Mouse (Mus musculus) adrenal gland, adult 8-10 months (tissue): ENCODE data around the gene Smtnl1. TPM values are rescaled to one million over a fixed set of nuclear protein-coding genes. Genes with fewer than 3 reads are reported as not detected.
A peak's percentile ranks its signal among the peaks of the same experiment; 100 is the strongest.
"Not testable (repeated sequence)": the region's sequence is repeated elsewhere in the genome, so short reads cannot be mapped to it uniquely, and the experiment has no call there.

ENCODE experiments used
- DNase-seq: peaks from one replicate; pipeline ENCODE4 v3.0.0; 2022
- total RNA-seq, 4 experiments: library from RNA; stranded (reverse); gene quantifications; 2 replicates each; pipeline ENCODE4 v1.2.4; 2022

The Smtnl1 gene
- total RNA-seq, 4 experiments from 2014 or later = not detected

DNA sequence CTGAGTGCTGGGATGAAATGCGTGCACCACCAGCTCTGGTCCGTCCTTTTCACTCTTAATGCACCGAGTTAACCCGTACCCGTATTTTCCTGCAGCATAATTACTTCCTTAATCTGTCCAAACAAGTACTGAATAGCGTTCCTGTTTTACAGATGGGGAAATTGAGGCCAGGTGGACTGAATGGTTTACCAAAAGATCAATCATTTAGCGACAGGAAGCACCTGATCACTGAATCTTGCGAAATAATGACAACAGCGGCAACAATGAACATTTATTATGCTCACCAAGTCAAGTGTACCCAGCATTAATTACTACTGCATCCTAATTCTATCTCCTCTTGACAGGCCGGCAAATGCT lies 16.1 kb upstream of the Smtnl1 start, which contains the start of gene Slc43a1:
TSS of gene Slc43a1 (plus strand) at position 258 of the 357 bp plus-strand sequence.
- DNase-seq = no peak

DNA sequence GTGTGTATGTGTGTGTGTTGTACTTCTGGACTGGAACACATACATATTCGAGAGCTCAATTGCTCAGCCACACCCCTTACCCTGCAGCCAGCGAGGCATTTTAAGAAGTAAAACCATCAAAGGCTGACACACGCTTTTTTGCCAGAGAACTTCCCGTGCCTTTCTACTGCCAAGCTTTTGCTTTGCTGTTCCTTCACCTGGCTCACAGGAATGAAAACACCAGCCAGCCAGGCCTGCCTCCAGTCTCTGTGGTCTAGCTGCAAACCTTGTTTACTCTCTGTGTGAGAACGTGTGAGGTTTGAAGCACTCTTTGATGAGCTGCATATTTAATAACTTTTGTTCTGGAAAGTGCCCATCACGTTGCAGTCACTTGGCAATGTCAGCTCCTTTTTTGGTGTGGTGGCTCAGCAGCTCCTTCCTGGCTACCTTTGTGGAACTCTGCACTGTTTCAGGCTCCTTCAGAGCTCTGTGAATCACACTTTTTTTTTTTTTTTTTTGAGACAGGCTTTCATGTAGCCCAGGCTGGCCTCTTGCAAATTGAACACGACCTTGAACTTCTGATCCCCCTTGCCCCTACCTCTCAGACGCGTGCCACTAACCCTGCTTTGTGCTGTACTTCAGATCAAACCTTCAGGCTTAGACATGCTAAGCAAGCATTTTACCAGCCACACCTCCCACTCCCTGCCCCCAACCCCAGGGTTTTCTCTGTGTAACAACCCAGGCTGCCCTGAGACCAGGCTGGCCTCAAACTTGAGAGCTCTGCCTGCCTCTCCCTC lies 15.6 kb upstream of the Smtnl1 start:
- no peak for DNase-seq

DNA sequence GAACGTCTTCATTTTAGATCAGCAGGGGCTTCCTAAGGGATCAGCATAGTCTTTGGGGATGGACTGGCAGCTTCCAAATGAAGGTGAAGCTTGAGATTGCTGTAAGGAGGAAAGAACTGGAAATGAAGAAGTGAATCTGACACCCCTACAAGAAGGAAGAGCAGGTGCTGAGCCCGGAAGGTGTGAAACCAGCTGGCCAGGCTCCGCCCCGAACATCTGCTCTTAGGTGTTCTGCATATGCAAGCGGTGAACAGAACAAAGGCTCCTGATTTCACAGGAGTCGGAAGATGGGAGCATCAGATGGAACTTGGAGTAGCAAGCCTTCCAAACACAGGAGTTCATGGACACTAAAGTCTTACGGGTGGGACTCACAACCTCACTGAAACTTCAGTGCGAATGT lies 14.7 kb upstream of the Smtnl1 start:
- DNase-seq = no peak

DNA sequence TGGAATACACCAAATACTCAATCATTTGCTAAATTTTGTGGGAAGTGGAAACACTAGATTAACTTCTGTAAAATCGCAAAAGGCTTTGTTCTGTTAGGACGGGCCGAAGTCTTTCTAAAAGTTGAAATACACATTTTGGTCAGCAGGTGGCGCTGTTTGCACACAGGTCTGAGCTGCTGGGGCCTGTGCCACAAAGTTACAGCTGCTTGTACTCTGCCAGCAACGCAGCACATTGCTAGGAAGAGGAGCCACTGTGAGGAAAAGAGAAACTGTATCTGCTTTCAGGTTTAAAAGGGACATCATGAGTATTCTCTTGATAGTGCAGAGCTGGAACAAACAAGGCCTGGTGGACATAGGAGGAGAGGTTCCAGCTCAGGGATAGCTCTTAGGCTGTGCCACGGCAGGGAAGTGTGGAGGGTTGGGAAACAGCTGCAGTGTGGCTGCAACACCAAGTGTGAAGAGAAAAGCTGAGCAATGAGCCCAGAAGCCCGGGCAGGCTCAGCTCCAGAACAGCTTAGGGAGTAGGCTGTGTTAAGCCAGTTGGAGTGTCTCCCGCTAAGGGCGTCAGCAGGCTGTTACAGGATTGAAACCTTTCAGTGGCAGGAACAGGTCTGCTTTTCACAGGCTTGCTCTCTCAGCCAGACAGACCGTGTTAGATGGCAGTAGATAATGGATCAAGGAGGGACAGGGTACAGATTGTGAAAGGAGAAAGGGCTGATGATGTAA lies 9.4 kb upstream of the Smtnl1 start:
- peak; percentile 72 for DNase-seq

DNA sequence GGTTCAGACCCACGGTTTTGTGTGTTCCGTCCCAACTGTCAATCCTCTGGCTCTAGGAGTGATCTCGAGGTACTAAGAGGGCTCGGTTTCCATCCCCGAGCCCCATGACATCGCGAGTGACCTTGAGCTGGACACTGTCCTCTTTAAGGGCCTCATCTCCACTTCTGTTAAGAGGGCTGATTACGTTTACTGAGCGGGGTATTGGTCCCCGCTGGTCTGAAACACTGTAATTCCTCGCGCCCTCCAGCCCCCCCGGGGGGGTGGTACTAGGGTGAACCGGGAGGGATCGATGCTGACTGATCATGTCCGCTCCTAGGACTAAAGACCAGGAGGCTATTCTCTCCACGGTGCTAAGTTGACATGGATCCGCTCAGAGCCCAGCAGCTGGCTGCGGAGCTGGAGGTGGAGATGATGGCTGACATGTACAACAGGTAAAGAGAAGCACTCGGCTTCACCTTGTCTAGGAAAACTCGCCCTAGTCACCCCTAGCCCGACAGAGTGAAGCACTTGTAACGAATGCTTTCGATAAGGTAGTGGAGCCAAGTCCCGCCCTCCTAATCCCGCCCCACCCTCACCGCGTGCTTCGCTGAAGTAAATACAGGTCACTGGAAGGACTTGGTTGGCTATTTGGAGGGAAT lies 5.0 kb upstream of the Smtnl1 start:
- no peak for DNase-seq

DNA sequence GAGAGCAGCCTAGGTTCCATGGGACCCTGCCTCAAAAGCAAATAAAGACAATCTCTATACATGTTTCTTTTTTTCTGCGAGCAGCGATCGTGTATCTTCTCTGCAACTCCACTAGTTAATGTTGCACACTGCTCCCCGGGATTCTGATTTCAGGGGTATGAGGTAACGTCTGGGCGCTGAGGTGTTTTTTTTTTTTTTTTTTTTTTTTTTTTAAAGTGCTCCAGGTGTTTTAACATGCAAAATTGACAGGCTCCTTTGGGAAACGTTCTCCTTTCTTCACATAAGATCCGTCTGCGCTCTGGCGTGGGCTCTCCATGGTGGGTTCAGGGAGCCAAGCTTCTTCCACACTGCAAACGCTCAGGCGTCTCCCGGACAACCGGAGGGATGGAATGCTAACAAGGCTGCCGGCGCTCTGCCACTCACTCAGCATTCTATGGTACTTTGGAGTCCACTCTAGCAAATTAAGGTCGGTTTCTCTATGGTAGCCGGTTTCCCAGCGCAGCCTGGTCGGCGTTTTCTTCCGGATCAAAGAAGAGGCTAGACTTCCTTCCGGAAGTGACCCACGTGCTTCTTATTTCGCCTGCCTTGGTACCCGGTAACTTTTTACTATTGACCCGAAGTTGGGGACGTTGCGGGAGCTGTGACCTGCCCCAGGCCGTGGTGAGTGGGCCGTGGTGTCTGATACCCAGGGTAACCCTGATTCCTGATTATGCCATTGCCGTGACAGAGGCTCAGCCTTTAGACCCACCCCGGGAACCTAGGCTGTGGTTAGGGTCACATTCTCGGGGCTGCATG lies 4.2 kb upstream of the Smtnl1 start, which contains the start of gene Timm10:
TSS of gene Timm10 (plus strand) at position 510 of the 795 bp plus-strand sequence.
- DNase-seq = peak; percentile 90

DNA sequence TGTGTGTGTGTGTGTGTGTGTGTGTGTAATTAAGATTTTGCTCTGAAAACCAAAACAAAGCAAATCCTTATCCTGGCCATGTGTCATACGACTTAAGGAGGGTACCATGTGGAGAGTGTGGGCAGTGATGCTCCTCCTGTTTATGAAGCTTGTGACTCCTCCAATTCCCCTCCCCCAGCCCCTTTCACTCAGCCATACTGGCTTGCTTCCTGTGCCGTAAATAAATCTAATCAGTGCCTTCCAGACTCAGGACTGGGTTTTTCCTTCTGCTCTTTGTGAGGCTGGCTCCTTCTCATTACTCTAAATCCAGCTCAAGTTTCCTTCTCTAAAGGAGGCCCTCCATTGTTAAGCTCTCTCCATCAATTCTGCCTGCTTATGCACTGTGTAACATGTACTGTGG lies 785 bp upstream of the Smtnl1 start:
- DNase-seq = no peak

DNA sequence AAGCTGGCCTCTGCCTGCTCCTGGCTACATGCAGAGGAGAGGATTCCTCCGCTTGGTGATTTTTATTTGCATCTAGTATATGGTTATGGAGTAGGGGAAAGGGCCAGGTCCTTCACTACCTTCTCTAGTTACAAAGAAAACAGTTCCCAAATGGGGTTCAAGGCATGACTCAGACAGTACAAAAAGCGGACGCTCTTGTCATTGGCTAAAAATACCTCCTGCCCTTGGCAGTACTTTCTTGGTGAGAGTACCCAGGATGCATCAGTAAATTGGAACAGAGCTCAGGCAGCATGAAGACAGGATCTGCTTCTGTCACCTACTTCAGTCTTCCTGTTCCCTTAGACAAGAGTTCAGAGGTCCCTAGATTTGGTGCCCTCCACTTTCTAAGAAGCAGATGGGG lies 2.6 kb downstream of the Smtnl1 start:
- no peak for DNase-seq

DNA sequence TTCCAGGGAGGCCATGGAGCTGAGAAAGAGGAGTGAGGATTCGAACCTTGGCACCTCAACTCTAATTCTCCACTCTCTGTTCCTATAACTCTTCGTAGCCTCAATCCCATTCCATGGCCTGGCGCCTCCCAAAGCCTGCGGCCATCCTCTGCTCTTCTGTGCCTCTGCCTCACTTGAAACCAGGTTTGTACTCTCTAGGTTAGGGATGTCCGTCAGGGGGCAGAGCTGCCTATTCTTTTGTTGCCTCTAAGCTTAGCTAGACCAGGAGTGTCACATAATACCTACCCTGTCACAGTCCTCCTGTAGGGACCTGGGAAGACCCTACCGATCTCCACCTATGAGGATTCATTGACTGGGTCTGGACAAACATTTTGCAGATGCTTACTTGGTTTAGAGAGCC lies 9.8 kb downstream of the Smtnl1 start:
- no peak for DNase-seq

DNA sequence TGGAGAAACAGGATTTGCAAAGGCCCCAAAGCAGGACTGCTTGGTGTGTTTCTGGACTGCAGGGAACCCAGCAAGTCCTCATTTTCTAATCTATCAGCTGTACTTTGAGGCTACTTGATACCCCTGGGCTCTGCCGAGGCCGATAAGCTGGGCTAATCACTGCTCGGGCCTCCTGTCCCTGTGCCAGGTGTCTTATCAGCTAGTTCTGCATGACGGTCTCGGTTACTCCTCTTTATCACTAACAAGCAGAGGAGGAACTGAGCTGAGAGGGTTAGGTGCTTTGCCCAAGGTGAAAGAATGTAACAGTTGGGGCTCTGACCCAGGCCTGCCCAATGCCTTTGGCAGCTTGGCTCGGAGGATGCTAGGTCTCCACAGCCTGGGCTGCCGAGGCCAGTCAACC lies 10.6 kb downstream of the Smtnl1 start:
- no peak for DNase-seq

DNA sequence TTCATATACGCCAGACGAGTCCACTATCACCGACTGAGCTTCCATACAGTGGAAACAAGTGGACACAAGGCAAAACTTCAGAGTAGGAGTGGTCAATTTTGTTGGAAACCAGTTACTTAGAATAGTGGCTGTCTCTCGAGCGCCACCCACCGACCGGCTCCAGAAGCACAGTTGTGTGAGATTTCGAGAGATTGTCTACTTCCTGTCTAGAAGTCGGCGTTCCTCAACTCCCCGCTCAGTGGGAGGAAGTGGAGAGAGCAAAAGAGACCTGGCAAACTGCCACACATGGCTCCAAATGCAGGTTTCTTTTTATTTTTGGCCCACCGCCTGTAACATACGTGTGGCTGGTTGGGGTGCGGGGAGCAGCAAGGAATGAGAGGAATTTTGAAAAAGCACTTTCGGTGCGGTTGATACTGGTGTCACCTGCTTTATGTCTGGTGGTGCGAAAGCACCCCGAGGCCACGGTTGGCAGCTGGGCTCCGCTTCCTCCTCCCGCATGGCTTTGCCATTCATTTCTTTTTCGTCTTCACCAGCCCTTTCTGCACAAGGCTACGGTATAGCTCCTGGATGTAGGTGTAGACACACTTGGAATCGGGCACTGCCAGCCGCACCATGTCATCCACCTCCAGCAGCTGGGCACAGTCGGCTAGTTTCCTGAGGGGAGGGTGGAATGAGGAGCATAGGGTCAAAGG lies 11.4 kb downstream of the Smtnl1 start:
- DNase-seq = peak; percentile 76

DNA sequence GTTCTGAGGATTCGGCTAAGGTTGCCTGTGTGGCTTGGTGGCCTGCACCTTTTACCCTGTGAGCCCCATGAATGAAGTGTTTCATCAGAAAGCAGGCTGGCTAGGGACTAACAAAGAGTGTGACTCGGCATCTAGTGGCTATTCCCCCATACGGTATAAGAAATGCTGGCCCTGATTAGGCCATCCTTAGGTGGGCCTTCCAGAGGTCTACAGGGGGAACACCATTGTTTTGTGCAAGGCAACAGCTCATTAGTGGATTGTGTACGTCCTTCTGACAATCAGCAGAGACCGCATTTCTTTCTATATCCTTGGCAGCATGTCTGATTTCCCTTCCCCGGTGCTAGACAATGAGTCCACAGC lies 11.9 kb downstream of the Smtnl1 start:
- no peak for DNase-seq

DNA sequence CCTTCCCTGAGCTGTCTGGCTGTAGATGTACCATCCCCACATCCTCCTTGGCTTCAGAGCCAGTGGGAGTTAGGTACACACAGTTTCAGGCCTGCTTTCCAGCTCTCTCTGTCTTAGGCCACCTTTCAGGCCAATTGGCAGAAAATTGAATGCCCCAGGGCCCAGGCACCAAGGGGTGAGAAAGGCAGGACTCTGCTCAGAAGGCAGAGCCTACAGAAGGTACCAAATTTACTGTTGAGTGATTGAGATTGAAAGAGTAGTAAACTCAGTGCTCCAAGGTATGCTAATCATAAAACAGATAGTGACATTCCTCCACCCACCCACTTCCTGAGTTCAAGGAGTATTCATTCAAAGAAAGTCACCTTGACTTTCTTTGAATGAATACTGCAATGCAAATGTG lies 13.1 kb downstream of the Smtnl1 start:
- no peak for DNase-seq

DNA sequence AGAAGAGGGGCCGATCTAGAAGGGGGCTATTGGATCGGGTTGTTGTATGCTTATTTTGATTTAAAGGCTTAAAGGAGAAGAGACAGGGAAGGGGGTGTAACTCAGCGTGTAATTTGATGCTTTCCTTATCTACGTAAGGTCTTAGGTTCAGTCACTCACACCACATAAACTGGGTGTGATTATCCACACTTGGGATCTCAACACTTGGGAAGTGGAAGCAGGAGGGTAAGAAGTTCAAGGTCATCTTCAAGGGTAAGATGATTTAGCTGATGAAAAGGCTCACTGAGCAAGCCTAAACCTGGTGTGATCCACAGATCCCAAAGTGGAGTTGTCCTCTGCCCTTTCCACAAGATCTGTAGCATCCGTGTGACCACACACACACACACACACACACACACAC lies 15.9 kb downstream of the Smtnl1 start:
- DNase-seq = no peak

DNA sequence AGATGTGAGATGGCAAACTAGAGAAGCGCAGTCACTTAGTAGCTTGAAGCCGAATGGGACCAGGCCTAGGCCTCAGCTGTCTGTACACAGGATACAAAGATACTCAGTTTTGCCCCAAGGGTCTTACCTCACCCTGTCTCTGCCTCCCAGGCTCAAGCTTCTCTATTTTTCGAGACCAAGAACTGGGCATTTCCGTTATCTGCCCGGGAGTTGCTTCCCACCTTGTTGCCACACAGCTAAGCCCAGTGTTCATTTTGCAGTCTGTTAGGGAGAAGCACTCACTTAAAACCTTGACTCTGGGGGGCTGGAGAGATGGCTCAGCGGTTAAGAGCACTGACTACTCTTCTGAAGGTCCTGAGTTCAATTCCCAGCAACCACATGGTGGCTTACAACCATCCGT lies 18.5 kb downstream of the Smtnl1 start:
- DNase-seq = no peak

DNA sequence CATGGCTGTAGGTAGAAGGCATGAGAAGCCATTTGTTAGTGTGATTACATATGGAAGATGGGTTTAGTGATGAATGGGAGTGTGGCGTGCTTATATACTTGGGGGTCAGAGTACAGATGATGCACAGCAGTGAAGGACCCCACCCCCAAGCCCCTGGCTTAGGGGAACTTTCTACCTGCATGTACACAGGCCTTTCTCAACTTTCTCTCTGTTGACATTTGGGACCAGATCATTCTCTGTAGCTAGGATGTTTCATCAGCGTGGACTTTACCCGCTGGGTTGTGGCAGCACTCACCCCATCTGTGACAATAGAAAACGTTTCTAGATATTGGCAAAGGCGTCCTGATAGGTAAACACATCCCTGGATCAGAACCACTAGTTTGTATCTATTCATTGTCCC lies 21.2 kb downstream of the Smtnl1 start:
- DNase-seq = not testable (repeated sequence)

DNA sequence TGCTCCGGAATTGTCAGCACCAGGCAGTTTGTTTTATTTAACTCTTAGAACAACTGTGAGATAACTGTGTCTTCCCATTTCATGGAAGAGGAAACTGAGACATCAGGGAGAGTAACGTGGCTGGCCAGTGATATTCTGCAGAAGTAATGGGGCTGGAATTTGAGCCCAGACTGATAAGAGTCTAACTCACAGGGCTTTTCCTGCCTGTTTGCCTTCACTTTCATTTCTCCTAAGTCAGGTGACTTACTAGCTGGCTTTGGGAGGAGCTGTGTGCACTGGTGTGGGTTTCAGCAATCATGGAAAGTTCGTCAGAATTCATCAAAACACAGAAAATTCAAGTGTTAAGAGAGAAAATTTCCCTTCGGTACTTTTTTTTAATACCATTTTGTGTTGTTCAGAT lies 22.1 kb downstream of the Smtnl1 start:
- no peak for DNase-seq

DNA sequence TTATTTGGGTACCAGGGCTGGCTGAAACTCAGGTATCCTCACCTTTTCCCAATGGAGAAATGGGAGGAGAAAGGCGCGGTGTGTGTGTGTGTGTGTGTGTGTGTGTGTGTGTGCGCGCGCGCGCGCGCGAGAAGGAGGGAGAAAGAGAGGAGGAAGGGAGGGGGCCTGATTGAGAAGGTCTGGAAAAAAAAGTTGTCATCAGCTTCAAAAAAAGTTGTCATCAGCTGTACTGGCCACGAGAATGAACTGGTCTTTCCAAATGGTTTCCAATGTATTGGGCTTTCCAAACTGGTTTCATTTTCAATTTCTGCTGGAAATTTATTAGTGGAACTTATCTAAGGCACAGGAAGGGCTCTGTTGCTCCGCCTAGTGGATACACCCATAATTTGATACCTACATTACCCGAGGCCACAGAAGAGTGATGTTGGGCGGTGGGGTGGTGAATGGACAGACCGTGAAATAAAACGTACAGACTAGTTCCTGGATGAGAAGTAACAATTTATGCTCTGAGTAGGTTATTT lies 23.4 kb downstream of the Smtnl1 start:
- DNase-seq = peak; percentile 57

DNA sequence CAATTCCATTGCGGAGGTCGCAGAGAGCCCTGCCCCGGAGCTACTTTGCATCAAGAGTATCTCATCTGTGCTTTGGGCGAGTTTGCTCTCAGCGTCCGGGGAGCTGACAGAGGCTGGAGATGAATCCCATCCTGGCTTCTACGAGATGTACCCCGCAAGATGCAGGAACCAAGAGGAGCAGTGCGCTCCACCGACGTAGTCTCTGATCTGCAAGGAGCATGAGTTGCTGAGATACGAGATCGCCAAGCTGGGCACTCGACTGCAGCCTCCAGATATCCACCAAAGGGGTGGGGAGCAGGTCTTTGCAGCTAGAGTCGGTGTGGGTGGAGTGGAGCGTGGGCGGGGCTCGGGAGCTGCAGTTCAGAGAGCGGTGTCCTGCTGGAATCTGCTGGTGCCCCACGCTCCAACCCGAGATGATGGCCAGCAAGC lies 23.9 kb downstream of the Smtnl1 start, which contains the start of gene Ube2l6:
TSS of gene Ube2l6 (plus strand) at position 336 of the 429 bp plus-strand sequence.
- peak; percentile 63 for DNase-seq

DNA sequence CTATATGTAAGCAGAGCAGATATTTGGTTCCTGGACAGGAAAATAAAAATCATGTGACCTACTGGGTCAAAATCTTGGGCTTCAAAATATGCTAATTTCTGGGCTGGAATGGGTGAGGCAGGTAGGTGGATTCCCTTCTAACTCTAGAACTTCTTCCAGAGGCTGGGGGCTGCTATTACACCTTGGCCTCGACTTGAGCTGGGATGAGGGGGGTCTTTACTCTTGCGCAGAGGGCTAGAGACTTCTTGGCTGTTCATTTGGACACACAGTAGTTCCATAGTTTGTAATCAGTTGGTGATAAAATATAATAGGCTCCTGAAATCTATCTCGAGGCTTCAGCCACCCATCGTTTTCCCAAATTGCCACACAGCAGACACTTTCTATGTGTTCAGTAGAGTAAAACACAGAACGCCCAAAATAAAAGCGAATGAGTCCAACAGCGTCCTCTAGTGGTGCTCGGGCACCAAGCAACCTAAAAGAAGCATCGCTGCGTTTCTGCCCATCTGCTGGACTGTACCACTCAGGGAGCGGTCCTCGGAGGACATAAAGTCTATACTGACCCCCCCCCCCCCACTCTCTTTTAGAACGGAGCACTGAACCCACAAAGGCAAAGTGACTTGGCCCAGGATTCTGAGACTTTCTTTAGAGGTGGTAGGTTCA lies 24.5 kb downstream of the Smtnl1 start:
- DNase-seq = peak; percentile 61

DNA sequence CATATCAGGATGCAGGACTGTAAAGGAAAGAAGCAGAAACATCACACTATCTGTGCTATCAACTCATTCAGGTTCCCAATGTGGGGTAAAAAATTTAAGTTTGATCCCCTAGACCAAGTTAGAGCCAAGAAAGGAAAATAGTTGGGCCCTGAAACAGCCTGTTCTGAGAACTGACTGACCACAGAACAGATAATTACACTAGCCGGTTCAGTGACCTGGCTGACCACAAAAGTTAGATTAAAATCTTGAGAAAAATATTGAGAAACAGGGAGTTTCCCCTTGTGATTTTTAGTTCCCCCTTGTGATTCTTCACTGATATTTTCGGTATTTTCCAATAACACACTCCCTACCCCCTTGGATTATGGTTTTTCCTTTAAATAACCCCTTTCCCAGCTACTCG lies 28.6 kb downstream of the Smtnl1 start:
- no peak for DNase-seq
